Mouse (Mus musculus): ENCODE results near the gene Sh2b2. TPM values are rescaled to one million over a fixed set of nuclear protein-coding genes. Genes with fewer than 3 reads are reported as not detected.

Gene Sh2b2
- polyA plus RNA-seq, 1 experiment: 13.5 TPM

- H3K4me3 ChIP-seq (ENCODE audit: insufficient read depth, low read length): peak overlapping the region; percentile 91
- peak overlapping the region; percentile 26; the same call in 1 of the 2 replicates for H3K27ac ChIP-seq (ENCODE audit: insufficient read depth, low read depth, low read length)
- TF ChIP-seq POLR2A (IDR thresholded peaks at IDR 0.05; ENCODE audit: borderline replicate concordance, low read depth, low read length) (no peak), CTCF (IDR thresholded peaks at IDR 0.05; ENCODE audit: low read depth, low read length) (no peak)
These were observed 2.2 kb downstream of the Sh2b2 start for GRCm38 (mm10) chr5:136243851-136244761.

DNA sequence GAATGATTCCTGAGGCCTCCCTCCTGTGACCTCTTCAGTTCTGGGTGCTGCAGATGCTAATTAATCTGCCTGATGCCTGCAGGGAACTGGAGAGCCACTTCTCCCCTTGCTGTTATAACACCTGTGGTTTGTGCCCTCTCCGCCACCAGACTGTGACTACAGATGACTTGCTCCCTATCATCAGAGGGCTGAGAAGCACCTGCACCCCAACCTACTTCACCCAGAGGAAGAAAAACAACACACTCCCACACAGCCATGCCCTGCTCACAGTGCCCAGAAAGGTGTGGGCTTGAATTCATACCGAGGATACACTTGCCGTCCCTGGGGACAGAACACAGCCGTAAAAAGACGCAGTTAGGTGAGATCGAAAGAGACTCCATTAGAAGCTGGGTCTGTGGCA lies 5.2 kb downstream of the Sh2b2 start:
- H3K27ac ChIP-seq (ENCODE audit: insufficient read depth, low read depth, low read length): no peak overlapping the region
- no peak overlapping the region for H3K4me3 ChIP-seq (ENCODE audit: insufficient read depth, low read length)
- H3K4me1 ChIP-seq (ENCODE audit: control insufficient read depth, insufficient read depth, low read length): peaks cover 11% of the 10 kb centered on the region
- TF ChIP-seq CTCF (IDR thresholded peaks at IDR 0.05; ENCODE audit: low read depth, low read length) (no peak), POLR2A (IDR thresholded peaks at IDR 0.05; ENCODE audit: borderline replicate concordance, low read depth, low read length) (no peak)

More at GRCm38 (mm10) chr5:136243851-136244761, 2.2 kb downstream of the Sh2b2 start:
- H3K4me1 ChIP-seq (ENCODE audit: control insufficient read depth, insufficient read depth, low read length): peaks cover 36% of the 10 kb centered on the region

DNA sequence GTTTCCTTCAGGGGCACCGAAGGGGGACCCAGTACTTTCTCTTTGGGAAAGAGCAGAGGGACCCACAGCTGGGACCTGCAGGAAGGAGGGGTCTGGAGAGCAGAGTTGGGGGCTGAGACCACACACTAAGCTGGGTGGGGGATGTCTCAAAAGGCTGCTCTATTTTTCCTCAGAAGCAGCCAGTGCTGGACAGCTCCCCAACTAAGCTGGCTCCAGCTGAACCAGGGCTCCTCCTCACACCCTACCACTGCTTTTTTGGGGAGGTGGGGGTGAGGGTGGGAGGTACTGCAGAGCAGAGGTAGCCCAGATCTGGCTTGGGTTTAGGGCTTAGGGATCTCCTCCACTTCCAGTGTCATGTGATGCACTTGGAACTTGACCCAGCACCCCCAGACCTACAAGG lies 6.0 kb downstream of the Sh2b2 start:
- Histone ChIP-seq H3K27ac (ENCODE audit: insufficient read depth, low read depth, low read length) (no peak overlapping the region), H3K4me3 (ENCODE audit: insufficient read depth, low read length) (no peak overlapping the region), H3K4me1 (ENCODE audit: control insufficient read depth, insufficient read depth, low read length) (0 out of 2 replicates have a peak, but pooled peaks cover 5% of the 10 kb centered on the region)
- TF ChIP-seq CTCF (IDR thresholded peaks at IDR 0.05; ENCODE audit: low read depth, low read length) (no peak), POLR2A (IDR thresholded peaks at IDR 0.05; ENCODE audit: borderline replicate concordance, low read depth, low read length) (no peak)

- Histone ChIP-seq H3K27ac (ENCODE audit: insufficient read depth, low read depth, low read length) (no peak overlapping the region), H3K4me1 (ENCODE audit: control insufficient read depth, insufficient read depth, low read length) (no peaks in the 10 kb centered on the region), H3K4me3 (ENCODE audit: insufficient read depth, low read length) (no peak overlapping the region)
- TF ChIP-seq POLR2A (IDR thresholded peaks at IDR 0.05; ENCODE audit: borderline replicate concordance, low read depth, low read length) (no peak), CTCF (IDR thresholded peaks at IDR 0.05; ENCODE audit: low read depth, low read length) (no peak)
These were observed 8.7 kb downstream of the Sh2b2 start for GRCm38 (mm10) chr5:136237607-136238006.

- TF ChIP-seq CTCF (IDR thresholded peaks at IDR 0.05; ENCODE audit: low read depth, low read length): no peak
- no peak for TF ChIP-seq POLR2A (IDR thresholded peaks at IDR 0.05; ENCODE audit: borderline replicate concordance, low read depth, low read length)
- Histone ChIP-seq H3K27ac (ENCODE audit: insufficient read depth, low read depth, low read length) (no peak overlapping the region), H3K4me3 (ENCODE audit: insufficient read depth, low read length) (no peak overlapping the region), H3K4me1 (ENCODE audit: control insufficient read depth, insufficient read depth, low read length) (no peaks in the 10 kb centered on the region)
These were observed 9.7 kb downstream of the Sh2b2 start for GRCm38 (mm10) chr5:136236611-136237010.

- Histone ChIP-seq H3K4me3 (ENCODE audit: insufficient read depth, low read length) (no peak overlapping the region), H3K27ac (ENCODE audit: insufficient read depth, low read depth, low read length) (no peak overlapping the region), H3K4me1 (ENCODE audit: control insufficient read depth, insufficient read depth, low read length) (no peaks in the 10 kb centered on the region)
- TF ChIP-seq CTCF (IDR thresholded peaks at IDR 0.05; ENCODE audit: low read depth, low read length) (no peak), POLR2A (IDR thresholded peaks at IDR 0.05; ENCODE audit: borderline replicate concordance, low read depth, low read length) (no peak)
These were observed 15.9 kb downstream of the Sh2b2 start for GRCm38 (mm10) chr5:136230348-136231035.

- Histone ChIP-seq H3K4me3 (ENCODE audit: insufficient read depth, low read length) (no peak overlapping the region), H3K27ac (ENCODE audit: insufficient read depth, low read depth, low read length) (no peak overlapping the region), H3K4me1 (ENCODE audit: control insufficient read depth, insufficient read depth, low read length) (no peaks in the 10 kb centered on the region)
- no peak for TF ChIP-seq CTCF (IDR thresholded peaks at IDR 0.05; ENCODE audit: low read depth, low read length)
- no peak for TF ChIP-seq POLR2A (IDR thresholded peaks at IDR 0.05; ENCODE audit: borderline replicate concordance, low read depth, low read length)
These were observed 20.0 kb downstream of the Sh2b2 start for GRCm38 (mm10) chr5:136226246-136226876.

DNA sequence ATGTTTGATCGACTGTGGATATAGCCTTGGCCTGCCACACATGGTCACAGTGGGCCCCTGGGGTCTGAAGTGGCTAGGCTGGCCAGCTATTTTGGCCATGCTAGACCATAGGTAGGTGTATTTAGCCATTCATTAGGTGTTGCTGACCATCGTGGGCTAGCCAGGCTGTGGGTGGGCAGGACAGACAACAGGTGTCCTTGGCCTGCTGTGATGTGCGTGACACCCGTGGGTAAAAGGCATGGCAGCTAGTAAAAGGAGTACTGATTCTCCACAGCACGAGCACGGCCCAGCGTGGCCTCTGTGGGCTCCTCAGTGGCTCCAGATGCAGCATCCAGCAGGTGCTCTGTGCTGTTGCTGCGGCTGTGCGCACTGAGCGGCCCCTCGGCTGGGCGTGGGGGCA lies 27.8 kb downstream of the Sh2b2 start:
- H3K4me1 ChIP-seq (ENCODE audit: control insufficient read depth, insufficient read depth, low read length): peaks cover 42% of the 10 kb centered on the region
- TF ChIP-seq CTCF (IDR thresholded peaks at IDR 0.05; ENCODE audit: low read depth, low read length): no peak
- no peak for TF ChIP-seq POLR2A (IDR thresholded peaks at IDR 0.05; ENCODE audit: borderline replicate concordance, low read depth, low read length)
- H3K4me3 ChIP-seq (ENCODE audit: insufficient read depth, low read length): no peak overlapping the region
- no peak overlapping the region for H3K27ac ChIP-seq (ENCODE audit: insufficient read depth, low read depth, low read length)

DNA sequence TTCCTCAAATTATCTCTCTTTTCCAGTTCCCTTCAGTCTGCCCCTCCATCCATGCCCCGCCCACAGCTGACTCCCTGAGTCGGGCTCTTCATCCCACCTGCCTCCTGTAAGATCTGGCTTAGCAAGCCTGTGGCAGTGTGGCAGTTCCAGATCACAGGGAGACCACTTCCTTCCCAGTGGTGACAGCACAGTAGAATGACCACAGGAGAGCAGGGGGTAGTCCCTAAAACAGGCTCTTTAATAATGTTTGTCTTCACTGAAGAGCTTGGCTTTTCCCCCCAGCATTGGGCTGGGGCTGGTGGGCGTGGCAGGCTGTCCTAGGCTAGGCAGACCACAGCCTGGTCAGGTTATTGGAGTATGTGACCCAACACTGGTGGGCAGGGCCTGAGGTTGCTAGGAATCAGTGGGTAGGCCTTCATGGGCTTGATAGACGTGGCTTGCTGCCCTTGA lies 28.4 kb downstream of the Sh2b2 start:
- TF ChIP-seq POLR2A (IDR thresholded peaks at IDR 0.05; ENCODE audit: borderline replicate concordance, low read depth, low read length) (no peak), CTCF (IDR thresholded peaks at IDR 0.05; ENCODE audit: low read depth, low read length) (no peak)
- Histone ChIP-seq H3K4me3 (ENCODE audit: insufficient read depth, low read length) (no peak overlapping the region), H3K27ac (ENCODE audit: insufficient read depth, low read depth, low read length) (no peak overlapping the region), H3K4me1 (ENCODE audit: control insufficient read depth, insufficient read depth, low read length) (peaks cover 46% of the 10 kb centered on the region)

All from bone marrow macrophage, adult 2 months (primary cell).